Mouse (Mus musculus) embryonic facial prominence, embryonic 15.5 days (tissue): ENCODE results near the gene Hjurp. TPM values are rescaled to one million over a fixed set of nuclear protein-coding genes. Genes with fewer than 3 reads are reported as not detected.
A peak's percentile ranks its signal among the peaks of the same experiment; 100 is the strongest.

Source experiments
- ATAC-seq: fragments of 200-750 bp; cut with Nextera tagmentation; 2 replicates; pipeline ENCODE4 v1.8.0; 2017; ENCODE audit warnings: low read depth, moderate TSS enrichment; ENCODE audit not compliant: insufficient number of reproducible peaks, low FRiP score, low TSS enrichment
- H3K27ac ChIP-seq: fragments of 300-500 bp; sonication (generic); replicated peaks from 2 replicates; pipeline ENCODE4 v1.5.1; 2015; ENCODE audit warnings: mild to moderate bottlenecking, inconsistent platforms
- H3K27me3 ChIP-seq: fragments of 300-500 bp; sonication (generic); 2 replicates; pipeline ENCODE4 v1.6.1; 2015; ENCODE audit warnings: inconsistent platforms
- H3K36me3 ChIP-seq: fragments of 300-500 bp; sonication (generic); 2 replicates; pipeline ENCODE4 v1.6.1; 2015; ENCODE audit warnings: mild to moderate bottlenecking, inconsistent platforms
- H3K4me1 ChIP-seq: fragments of 300-500 bp; sonication (generic); 2 replicates; pipeline ENCODE4 v1.6.1; 2015; ENCODE audit warnings: inconsistent platforms
- H3K4me2 ChIP-seq: fragments of 300-500 bp; sonication (generic); replicated peaks from 2 replicates; pipeline ENCODE4 v1.6.1; 2015; ENCODE audit warnings: mild to moderate bottlenecking, inconsistent platforms
- H3K4me3 ChIP-seq: fragments of 300-500 bp; sonication (generic); replicated peaks from 2 replicates; pipeline ENCODE4 v1.5.1; 2015; ENCODE audit warnings: mild to moderate bottlenecking, inconsistent platforms
- H3K9ac ChIP-seq: fragments of 300-500 bp; sonication (generic); 2 replicates; pipeline ENCODE4 v1.6.1; 2015; ENCODE audit warnings: inconsistent platforms
- H3K9me3 ChIP-seq: fragments of 300-500 bp; sonication (generic); replicated peaks from 2 replicates; pipeline ENCODE4 v1.6.1; 2016; ENCODE audit warnings: inconsistent platforms
- WGBS: fragments of 180-500 bp; shearing (Covaris S2); methylation state at CpG from one replicate; pipeline ENCODE4 v1.1.7; 2015; 5-methylcytosine and 5-hydroxymethylcytosine counted together
- polyA plus RNA-seq: library from polyadenylated mRNA; unstranded; fragments of >200 nt; fragmentation: Nextera tagmentation; extraction: Ambion mirVana; gene quantifications from 2 replicates; pipeline ENCODE4 v1.2.1, GENCODE M21; 2015

Hjurp gene
- polyA plus RNA-seq, 1 experiment from 2014 or later: 161 TPM

DNA sequence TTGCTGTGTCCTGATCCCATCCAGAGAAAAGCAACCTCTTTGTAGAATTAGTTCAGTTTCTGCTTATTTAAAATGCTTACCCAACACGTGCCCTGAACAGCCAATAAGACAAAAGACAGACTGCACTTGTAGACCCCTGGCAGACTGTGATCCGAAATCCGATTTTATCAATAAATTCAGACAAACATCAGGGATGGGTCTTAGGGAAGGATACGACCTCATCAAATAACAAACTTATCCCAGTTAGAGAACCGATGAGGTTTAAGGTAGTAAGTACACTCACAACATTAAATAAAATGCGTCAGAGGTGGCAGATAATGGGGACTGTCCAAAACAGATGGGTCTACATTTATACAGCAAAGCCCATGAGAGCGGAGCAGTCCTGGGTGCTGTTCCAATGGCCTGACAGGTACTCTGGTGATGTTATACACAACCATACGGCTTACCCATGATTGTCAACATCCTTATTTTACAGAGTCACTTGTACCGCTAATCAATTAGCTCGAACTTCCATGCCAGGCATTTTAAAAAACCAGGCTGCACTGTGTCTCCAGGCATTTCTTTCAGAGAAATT, 822 bp downstream of the Hjurp start:
- H3K4me1 ChIP-seq: peaks cover 28% of the 10 kb centered on the region
- peak overlapping the region; percentile 56 for H3K4me2 ChIP-seq
- H3K4me3 ChIP-seq: peak overlapping the region; percentile 48
- H3K9me3 ChIP-seq: no peaks in the 10 kb centered on the region
- H3K36me3 ChIP-seq: peaks cover 36% of the 10 kb centered on the region
- ATAC-seq: peak; percentile 5; the same call in 1 of the 2 replicates
- no peaks in the 10 kb centered on the region for H3K27me3 ChIP-seq
- WGBS: 23% methylated on average over 10 of the region's 10 CpGs
- peak overlapping the region; percentile 58 for H3K9ac ChIP-seq
- peak overlapping the region; percentile 80 for H3K27ac ChIP-seq

DNA sequence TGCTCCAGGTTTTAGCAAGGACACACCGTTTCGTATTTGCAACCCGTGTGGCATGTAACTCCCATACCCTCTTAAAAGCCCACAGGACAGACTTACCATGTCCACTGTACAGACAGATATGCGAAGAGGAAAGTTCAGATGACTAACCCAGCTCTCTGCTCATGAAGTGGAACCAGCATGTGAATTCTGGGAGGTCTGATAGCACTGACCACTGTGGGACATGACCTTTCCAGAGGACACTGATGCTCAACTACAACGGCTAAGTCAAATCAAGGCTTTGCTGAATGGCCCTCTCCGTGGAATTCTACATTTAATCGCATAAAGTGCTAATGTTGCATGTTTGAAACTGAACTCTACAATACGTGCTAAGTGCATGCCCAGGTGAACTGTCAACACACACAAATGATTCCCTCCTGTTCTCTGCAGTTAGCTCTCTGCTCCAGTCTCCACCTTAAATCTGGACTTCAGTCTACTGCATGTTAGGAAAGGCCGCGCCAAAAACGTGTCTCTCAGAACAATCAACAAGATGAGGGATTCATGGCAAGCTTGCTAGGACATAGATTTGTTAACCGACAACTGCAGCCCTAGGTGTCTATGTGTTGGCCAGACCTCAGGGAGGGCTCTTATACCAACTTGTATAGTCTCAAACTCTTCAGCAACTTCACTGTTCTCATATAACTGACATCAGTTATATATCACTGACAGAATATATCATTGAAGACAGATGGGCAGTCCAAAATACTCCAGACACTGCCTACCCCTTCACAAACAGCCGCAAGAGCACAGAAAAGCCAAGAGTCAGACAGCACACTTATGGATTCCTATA, 1.5 kb downstream of the Hjurp start:
- H3K9ac ChIP-seq: peak overlapping the region; percentile 58
- no peak for ATAC-seq
- peak overlapping the region; percentile 80; the same call in 1 of the 2 replicates for H3K27ac ChIP-seq
- H3K4me1 ChIP-seq: peaks cover 28% of the 10 kb centered on the region
- H3K4me3 ChIP-seq: peak overlapping the region; percentile 48
- no peaks in the 10 kb centered on the region for H3K27me3 ChIP-seq
- 61% methylated on average over 13 of the region's 13 CpGs for WGBS
- H3K4me2 ChIP-seq: peak overlapping the region; percentile 56
- H3K9me3 ChIP-seq: no peaks in the 10 kb centered on the region
- peaks cover 40% of the 10 kb centered on the region for H3K36me3 ChIP-seq

DNA sequence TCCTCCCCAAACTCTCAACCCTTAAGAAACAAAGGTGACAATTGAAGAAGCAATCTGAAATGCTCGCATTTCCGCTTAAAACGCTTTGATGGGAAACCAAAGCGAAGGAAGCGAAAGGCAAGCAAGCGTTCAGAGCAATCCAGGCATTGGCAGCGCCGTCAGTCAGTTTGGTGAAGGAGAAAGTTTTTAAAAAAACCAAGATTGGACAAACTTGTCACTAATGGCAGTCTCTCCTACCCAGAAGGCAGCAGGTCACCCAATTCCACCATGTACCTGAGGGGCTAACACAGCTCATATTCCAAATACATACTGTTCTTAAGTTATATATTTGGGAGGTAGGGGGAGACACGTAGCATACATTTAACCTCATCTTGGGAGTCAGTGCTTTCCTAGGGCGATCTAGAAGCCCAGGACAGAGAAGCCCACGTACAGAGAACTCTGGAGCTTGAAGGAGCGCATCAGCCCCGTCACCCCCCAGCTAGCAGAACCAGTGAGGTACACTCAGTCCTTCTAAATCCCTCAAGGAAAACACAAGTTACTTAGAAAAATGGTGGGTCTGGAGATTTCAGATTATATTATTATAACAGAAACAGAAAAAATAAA, 2.3 kb downstream of the Hjurp start:
- peaks cover 40% of the 10 kb centered on the region for H3K36me3 ChIP-seq
- no peak overlapping the region for H3K27ac ChIP-seq
- H3K4me3 ChIP-seq: no peak overlapping the region; the same call in 1 of the 2 replicates
- H3K9me3 ChIP-seq: no peaks in the 10 kb centered on the region
- no peak for ATAC-seq
- H3K4me1 ChIP-seq: peaks cover 28% of the 10 kb centered on the region
- 67% methylated on average over 13 of the region's 13 CpGs for WGBS
- no peaks in the 10 kb centered on the region for H3K27me3 ChIP-seq
- H3K9ac ChIP-seq: no peak overlapping the region
- no peak overlapping the region for H3K4me2 ChIP-seq

DNA sequence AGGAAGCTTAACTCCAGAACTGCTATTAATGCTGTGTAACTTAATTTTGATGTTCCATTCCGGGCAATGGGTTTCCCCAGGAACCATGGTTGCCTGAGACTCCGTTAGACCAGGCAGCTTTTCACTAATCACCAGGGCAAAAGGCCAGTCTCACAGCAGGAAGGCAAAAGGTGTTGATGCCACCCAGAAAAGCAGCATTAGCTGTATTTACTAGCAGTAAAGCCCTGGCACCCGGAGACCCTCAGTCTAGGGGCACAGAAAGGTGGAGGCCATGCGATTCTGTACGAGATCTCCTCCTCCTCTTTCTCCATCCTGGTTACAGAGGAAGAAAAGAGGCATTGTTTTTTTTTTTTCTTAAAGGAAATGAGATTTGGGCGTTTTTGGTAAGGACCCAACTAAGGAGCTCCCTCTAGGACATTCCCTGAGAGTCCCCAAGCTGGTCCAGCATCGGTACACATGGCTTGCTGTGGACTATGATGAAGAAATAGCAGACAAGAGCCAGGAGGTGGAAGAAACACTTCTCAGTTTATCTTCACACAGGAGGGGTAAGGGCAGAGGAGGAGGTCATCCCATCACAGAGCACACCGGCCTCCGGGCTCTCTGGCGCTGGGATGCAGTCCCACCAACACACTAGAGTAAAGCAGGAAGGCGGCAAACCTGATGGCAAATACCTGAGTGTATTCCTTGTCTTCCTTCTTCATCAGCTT, 2.9 kb downstream of the Hjurp start:
- peaks cover 46% of the 10 kb centered on the region for H3K36me3 ChIP-seq
- H3K4me2 ChIP-seq: no peak overlapping the region
- no peak overlapping the region for H3K9ac ChIP-seq
- H3K4me1 ChIP-seq: peaks cover 28% of the 10 kb centered on the region
- 72% methylated on average over 11 of the region's 11 CpGs for WGBS
- ATAC-seq: no peak
- no peak overlapping the region for H3K27ac ChIP-seq
- H3K9me3 ChIP-seq: no peaks in the 10 kb centered on the region
- H3K27me3 ChIP-seq: no peaks in the 10 kb centered on the region
- H3K4me3 ChIP-seq: no peak overlapping the region

DNA sequence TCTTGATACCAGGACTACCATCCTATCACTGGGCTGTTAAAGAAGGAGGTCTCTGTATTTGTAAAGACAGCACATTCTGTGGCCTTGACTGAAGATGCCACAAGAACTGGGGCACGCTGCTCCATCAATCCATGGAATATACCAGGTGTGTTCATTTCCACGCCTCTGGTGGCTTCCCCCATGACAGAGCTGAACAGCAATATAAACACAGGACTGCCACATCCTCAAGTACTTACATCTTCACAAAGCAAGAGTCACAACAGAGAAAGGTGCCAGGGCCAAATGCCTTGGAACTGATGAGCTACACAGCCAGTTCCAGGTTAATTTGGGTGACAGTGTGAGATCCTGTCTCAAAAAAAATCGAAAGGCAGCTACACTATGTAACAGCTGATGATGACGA, 3.6 kb downstream of the Hjurp start:
- no peak for ATAC-seq
- 80% methylated on average over 4 of the region's 4 CpGs for WGBS
- no peaks in the 10 kb centered on the region for H3K27me3 ChIP-seq

DNA sequence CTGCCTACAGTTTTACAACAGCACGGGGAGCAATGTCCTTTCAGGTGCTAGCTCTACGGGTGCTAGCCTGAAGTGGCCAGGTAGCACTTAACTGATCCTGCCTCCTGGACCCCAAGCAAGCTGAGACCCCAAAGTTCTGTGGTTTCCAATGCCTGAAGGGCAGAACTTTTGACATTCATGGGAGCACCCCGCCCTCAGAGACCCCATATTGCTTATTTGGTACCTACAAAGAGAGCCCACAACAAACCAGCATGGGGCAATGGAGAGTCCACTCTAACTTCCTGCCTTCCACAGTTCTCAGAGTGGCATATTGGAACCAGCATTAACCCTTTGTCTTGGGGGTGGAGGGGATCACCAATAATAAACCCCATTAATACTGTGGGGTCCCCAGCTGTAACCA, 4.1 kb downstream of the Hjurp start:
- WGBS: 94% methylated on average over 3 of the region's 3 CpGs
- peaks cover 58% of the 10 kb centered on the region for H3K36me3 ChIP-seq
- H3K4me1 ChIP-seq: peaks cover 28% of the 10 kb centered on the region
- no peak overlapping the region for H3K4me2 ChIP-seq
- ATAC-seq: no peak
- no peaks in the 10 kb centered on the region for H3K27me3 ChIP-seq
- H3K27ac ChIP-seq: no peak overlapping the region
- no peak overlapping the region for H3K9ac ChIP-seq
- no peak overlapping the region for H3K4me3 ChIP-seq
- H3K9me3 ChIP-seq: no peaks in the 10 kb centered on the region

More for the DNA sequence above, 3.6 kb downstream of the Hjurp start:
- H3K4me2 ChIP-seq: no peak overlapping the region
- H3K9me3 ChIP-seq: no peaks in the 10 kb centered on the region
- no peak overlapping the region for H3K9ac ChIP-seq
- H3K4me3 ChIP-seq: no peak overlapping the region
- peaks cover 53% of the 10 kb centered on the region for H3K36me3 ChIP-seq
- H3K4me1 ChIP-seq: peaks cover 28% of the 10 kb centered on the region
- no peak overlapping the region for H3K27ac ChIP-seq

DNA sequence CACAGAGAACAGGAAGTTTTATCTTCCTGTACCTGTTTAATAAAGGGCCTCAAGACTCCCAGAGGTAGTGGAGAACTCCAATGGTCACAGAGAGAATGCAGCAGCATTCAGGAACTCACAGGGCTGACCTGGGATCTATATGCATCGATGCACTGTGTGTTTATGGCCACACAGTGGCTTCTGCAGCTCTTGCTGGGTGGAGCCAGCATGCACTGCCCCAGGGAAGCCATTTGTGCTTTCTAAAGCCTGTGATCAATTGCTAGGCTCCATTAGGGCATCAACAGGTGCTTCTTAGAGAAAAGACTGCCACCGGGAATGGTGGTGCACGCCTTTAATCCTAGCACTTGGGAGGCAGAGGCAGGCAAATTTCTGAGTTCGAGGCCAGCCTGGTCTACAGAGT, 4.6 kb downstream of the Hjurp start:
- peaks cover 63% of the 10 kb centered on the region for H3K36me3 ChIP-seq
- H3K4me2 ChIP-seq: no peak overlapping the region
- no peak overlapping the region for H3K4me3 ChIP-seq
- H3K9me3 ChIP-seq: no peaks in the 10 kb centered on the region
- no peaks in the 10 kb centered on the region for H3K27me3 ChIP-seq
- H3K4me1 ChIP-seq: peaks cover 23% of the 10 kb centered on the region
- H3K27ac ChIP-seq: no peak overlapping the region
- ATAC-seq: no peak
- no peak overlapping the region for H3K9ac ChIP-seq
- WGBS: 62% methylated on average over 4 of the region's 4 CpGs

DNA sequence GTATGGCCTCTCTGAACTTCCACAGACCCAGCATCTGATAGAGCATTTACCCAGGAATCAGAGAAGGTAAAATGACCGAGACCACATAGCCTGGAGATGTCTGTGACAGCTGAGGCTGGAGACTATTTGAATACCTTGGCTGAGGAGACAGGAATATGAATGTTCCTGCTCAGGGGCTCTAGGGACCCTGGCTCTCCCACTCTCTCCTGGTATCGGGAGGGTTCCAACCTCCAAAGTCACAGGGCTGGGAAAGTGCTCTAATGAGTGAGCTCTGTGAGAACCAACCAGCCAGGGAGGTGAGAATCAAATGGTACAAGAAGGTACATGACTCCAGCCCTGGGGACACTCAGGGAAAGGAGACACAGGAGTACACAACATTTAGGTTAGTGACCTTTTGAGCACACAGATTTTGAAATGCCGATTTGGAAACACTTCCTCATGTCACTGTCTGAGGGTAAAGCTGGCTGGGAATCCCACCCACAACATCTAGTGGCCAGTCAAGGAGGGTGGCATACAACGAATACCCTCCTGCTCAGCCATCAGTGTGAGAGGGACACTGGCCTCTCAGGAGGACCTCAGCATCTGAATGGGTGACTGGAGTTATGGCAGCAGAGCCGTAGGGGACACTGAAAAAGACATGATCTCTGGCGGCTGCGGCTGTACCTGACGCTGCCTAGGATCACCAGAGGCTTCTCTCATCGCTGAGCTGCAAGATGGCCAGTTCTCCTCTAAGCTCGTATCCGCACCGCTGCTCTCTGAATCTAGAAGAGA, 7.7 kb downstream of the Hjurp start:
- 87% methylated on average over 12 of the region's 12 CpGs for WGBS
- H3K36me3 ChIP-seq: peaks cover 85% of the 10 kb centered on the region
- no peaks in the 10 kb centered on the region for H3K4me1 ChIP-seq
- H3K27ac ChIP-seq: no peak overlapping the region
- no peak overlapping the region for H3K9ac ChIP-seq
- no peak overlapping the region for H3K4me3 ChIP-seq
- no peak overlapping the region for H3K4me2 ChIP-seq
- no peaks in the 10 kb centered on the region for H3K27me3 ChIP-seq
- ATAC-seq: no peak
- H3K9me3 ChIP-seq: no peaks in the 10 kb centered on the region; the same call in 1 of the 2 replicates

DNA sequence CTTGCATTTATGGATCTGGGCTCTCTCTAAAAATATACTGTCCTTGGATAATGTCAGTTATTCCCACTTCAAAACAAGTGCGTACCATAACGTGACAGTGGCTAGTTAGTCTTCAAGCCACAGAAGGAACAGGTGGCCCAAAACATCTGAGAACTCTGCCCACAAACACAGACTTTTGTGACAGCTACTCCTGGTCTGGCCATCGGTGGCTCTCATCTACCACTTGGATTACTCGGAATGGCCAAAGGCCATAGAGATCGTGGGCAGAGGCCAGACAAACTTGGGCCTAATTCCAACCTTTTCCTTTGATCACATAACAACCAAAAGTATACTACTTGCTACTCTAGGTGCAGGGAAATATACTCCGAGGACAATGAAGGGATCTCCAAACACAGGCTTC, 9.4 kb downstream of the Hjurp start:
- Histone ChIP-seq H3K4me3 (no peak overlapping the region), H3K9me3 (no peaks in the 10 kb centered on the region; the same call in 1 of the 2 replicates), H3K36me3 (peaks cover 86% of the 10 kb centered on the region), H3K4me2 (no peak overlapping the region), H3K27ac (no peak overlapping the region), H3K9ac (no peak overlapping the region), H3K27me3 (no peaks in the 10 kb centered on the region), H3K4me1 (no peaks in the 10 kb centered on the region)
- ATAC-seq: no peak
- WGBS: 85% methylated on average over 6 of the region's 6 CpGs

DNA sequence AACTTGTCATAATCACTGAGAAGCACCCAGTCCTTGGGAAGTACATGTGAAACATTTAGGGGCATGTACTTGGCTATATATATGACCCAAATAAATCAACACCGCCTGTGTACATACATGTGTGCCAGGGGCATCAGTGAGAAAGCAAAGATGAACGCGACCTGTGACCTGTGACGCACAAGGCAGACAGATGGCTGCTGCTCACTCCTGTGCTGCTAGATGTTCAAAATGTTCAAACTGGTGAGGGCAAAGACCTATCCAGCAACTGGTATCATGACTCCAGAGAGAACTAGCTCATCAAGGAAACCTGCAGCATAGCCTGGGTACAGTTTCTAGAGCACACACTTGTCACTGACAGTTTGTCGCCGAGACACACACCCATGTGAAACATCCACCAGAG, 9.9 kb downstream of the Hjurp start:
- Histone ChIP-seq H3K27me3 (no peaks in the 10 kb centered on the region), H3K27ac (no peak overlapping the region), H3K36me3 (peaks cover 86% of the 10 kb centered on the region), H3K9ac (no peak overlapping the region), H3K4me3 (no peak overlapping the region), H3K9me3 (no peaks in the 10 kb centered on the region; the same call in 1 of the 2 replicates), H3K4me1 (no peaks in the 10 kb centered on the region), H3K4me2 (no peak overlapping the region)
- 93% methylated on average over 6 of the region's 6 CpGs for WGBS
- ATAC-seq: no peak
